Mouse (Mus musculus) embryonic fibroblast, embryonic 13.5 days (primary cell): ENCODE measurements at regions not wholly inside any gene's neighbourhood (a gene's known extent, or its start where the extent isn't known, plus 50 kb on each side); places are given as distances from the start of the nearest gene placed in this dataset.

Source experiments
- CTCF ChIP-seq: IDR thresholded peaks from 2 replicates; pipeline ENCODE4 v1.5.1; 2011; ENCODE audit warnings: mild to moderate bottlenecking, control low read depth, low read length, moderate library complexity, borderline replicate concordance; ENCODE audit not compliant: insufficient read depth
- POLR2A ChIP-seq: IDR thresholded peaks from 2 replicates; pipeline ENCODE4 v1.6.1; 2011; ENCODE audit warnings: low read depth, mild to moderate bottlenecking, control low read depth, low read length, moderate library complexity

- no peak for TF ChIP-seq CTCF
- TF ChIP-seq POLR2A: no peak
Observed at GRCm38 (mm10) chr10:120707771-120708750, 190.8 kb downstream of the Msrb3 start.
